Mouse (Mus musculus) ovary, postnatal 14 days (tissue): Measurements from ENCODE around the gene Nfx1.
A peak's percentile ranks its signal among the peaks of the same experiment; 100 is the strongest.
"Not testable (repeated sequence)": the region's sequence is repeated elsewhere in the genome, so short reads cannot be mapped to it uniquely, and the experiment has no call there.

Experiments used
- DNase-seq: peaks from one replicate; pipeline ENCODE4 v3.0.0; 2022; ENCODE audit warnings: low spot score

The Nfx1 gene

DNA sequence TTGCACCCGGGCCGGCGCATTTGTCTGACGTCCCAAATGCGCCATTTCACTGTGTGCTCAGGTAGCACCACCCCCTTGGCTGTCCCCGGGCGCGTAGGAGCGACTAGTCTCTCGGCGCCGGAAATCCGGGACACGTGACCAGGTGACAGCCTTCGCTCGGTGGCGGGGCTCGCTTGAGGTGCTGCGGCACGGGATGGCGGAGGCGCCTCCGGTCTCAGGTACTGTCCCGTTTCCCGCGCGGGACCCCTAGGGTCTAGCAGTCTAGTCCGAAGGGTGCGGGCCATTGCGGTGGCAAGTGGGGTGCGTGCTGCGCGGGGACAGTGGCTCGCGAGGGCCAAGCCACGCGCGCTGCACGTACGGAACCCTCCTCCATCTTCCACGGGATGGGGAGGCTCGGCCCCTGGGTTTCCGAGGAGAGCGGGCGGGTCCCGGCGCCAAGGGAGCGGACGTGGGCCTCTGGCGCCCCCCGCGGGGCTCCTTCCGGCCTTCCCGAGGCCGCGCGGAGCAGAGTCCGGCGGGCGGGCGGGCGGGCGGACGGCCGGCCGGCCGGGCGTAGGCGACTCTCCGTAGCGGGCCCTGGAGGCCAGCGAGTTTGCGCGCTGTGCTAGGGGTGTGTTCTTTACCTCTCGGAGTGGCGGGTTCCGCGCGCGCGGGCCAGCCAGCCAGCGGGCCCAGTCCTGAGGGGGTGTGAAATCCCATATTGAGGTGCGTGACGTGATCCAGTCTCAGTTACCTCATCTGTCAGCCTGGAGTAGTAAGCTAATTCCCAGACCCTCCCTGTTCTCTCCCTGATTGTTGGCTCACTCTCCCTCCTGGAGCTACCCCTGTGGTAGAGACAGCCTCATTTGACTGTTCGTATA lies at the start of gene Nfx1:
TSS of gene Nfx1 (plus strand) at position 65 of the 860 bp plus-strand sequence.
- DNase-seq: peak; percentile 89

DNA sequence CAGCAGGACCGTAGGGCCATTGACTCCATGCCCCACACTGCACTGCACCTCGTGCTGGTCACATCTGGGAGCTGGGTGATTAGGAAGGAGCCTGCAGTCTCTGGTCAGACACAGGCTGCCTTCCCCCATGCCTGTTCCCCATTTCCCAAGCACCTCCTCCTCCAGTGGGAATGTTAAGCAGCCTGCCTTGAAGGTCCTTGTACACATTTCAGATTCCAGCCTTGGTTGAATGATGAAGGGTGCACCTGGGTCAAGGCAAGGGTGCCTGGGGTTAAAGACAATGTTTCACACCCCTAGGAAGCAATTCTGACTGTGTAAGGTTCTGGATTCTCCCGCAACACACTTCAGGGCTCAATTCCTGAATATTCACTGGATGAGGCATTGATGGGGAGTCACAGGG lies 49.4 kb upstream of the Nfx1 start:
- no peak for DNase-seq

DNA sequence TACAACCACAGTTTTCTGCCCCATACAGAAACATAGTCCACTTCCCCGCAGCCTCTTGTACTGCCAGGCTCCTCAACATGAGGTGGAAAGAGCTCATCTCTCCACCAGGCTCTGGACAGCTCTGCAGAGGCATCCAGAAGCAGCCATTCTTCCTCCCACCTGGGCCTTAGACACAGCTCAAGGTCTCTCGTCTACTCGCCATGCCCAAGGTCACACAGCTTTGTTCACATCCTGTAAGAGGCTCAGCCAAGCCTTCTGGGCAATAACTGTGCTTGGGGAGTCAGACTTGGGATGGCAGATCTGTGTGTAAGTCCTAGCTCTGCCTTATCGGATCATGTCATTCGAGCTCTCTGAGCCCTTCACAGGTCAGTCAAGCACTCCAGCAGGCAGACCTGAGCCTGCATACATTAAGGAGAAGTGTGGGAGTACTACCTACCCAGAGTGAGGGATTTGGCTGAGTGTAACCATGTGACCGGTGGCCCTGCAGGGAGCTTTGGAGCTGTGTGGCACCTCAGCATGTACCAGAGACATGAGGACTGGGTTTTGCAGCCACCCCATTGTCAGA lies 47.5 kb upstream of the Nfx1 start:
- DNase-seq: no peak

DNA sequence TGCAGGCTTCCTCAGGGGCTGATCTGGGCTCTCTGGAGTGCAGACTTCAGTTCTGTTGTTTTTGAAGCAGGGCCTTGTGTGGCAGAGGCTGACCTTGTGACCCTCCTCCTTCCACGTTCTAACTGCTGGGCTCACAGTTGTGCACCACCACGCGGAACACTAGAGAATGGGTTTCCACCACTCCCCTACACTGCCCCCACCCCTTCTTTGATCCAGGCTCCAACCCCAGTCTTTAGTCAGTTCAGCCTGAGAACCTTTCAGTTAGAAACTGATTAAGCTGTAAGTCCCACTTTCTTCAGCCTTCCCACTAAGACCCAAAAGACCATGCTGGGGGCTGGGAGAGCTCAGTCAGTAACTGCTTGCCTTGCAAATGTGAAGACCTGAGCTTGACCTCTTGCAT lies 45.1 kb upstream of the Nfx1 start:
- DNase-seq: no peak

DNA sequence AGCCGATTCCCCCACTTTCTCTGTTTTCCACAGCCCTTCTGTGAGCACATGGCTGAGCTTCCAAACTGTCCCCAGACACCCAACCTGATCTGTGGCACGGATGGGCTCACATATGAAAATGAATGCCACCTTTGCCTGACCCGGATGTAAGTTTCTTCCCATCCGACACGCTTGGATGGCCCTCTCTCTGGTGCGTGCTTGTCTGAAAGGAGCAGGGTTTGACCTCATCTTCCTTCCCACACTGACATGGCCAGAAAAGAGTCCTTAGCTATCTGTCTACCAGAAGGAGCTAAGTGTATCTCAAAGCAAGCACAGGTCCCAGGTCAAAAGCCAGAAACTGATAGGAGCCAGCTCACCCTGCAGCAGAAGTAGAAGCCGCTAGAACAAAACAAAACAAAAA lies 41.7 kb upstream of the Nfx1 start:
- no peak for DNase-seq

DNA sequence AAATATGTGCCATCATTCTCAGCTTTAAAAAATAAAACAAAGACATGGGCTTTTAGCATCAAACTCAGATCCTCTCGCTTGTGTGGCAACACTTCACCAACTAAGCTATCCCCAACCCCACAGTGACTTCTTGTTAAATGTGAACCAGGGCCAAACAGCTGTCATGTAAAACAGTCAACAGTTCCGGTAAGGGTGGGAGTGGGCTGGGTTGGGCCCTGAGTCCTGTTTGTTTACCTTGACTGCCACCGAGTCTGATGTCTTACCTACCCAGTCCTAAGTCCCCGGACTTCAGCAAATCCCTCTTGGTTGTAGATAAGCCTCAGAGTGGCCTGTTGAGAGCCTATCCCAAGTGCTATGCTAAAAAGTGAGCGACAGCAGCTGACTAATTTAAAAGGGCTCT lies 37.0 kb upstream of the Nfx1 start:
- DNase-seq: no peak

DNA sequence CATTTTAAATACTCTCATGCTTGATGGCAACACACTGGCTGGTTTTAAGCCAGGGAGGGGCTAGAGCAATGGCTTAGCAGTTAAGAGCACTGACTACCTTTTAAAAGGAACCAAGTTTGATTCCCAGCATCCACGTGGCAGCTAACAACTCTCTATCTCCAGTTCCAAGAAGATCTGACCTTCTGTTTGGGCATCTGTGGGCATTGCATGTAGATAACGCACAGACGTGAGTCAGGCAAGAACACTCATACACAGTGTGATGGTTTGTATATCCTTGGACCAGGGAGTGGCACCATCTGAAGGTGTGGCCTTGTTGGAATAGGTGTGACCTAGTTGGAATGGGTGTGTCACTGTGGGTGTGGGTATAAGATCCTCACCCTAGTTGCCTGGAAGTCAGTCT lies 36.3 kb upstream of the Nfx1 start:
- DNase-seq: not testable (repeated sequence)

DNA sequence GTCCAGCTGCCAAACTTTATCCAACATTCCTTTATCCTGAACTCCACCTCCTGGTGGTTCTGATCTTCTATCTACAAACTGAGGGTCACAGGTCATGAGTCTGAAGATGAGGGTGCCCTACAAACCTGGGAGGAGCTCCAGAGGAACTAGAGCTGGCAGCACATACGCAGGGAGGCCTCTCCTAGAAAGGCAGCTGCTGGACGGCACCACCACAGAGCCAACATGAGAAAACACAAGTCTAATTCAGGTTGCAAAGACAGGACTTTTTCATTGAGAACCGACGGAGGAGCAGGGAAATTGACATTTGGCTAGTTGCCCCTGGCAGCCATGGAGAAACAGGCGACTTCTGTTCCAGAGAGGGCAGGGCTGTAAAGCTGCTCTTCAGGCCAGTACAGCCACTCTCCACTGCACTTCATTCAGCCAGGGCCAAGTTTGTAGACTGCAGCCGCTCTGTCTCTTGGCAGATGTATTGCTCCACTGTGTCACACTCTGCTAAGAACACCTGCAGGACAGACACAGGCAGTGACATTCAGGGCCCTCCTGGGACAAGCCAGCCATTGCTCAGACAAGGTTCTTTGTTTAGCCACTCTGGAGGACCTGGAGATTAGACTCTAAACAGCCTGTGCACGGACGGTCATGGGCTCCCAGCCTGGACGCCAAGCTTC lies 34.4 kb upstream of the Nfx1 start:
- DNase-seq: peak; percentile 17

DNA sequence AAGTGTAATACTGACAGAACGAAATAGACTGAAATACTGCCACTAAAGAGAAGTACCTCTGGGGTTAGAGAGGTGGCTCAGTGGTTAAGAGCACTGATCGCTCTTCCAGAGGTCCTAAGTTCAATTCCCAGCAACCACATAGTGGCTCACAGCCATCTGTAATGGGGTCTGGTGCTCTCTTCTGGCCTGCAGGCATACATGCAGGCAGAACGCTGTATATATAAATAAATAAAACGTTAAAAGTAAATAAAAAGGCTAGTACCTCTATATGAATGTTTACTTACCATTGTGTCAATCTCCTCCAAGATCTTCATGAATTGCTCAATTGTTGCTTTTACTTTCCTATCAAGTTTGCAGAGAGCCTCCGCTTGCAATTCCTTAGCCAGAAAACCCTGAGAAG lies 31.9 kb upstream of the Nfx1 start:
- no peak for DNase-seq

DNA sequence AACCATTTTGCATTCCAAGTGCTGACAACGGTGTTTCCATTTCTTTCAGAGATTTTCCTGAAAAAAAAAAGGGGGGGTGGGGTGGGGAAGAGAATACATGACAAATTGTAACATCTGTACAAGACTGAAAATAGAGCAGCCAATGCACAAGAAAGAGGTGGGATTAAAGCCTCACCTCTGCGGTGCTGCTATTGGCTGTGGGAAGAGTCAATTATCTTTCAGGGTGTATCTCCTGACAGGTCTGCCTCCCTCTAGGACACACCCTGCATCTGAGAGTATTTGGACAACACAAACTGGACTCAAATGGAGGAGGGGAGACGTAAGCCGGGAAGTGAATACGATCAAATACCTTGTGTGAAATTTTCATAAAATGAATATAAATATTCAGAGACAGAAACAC lies 27.1 kb upstream of the Nfx1 start:
- no peak for DNase-seq

DNA sequence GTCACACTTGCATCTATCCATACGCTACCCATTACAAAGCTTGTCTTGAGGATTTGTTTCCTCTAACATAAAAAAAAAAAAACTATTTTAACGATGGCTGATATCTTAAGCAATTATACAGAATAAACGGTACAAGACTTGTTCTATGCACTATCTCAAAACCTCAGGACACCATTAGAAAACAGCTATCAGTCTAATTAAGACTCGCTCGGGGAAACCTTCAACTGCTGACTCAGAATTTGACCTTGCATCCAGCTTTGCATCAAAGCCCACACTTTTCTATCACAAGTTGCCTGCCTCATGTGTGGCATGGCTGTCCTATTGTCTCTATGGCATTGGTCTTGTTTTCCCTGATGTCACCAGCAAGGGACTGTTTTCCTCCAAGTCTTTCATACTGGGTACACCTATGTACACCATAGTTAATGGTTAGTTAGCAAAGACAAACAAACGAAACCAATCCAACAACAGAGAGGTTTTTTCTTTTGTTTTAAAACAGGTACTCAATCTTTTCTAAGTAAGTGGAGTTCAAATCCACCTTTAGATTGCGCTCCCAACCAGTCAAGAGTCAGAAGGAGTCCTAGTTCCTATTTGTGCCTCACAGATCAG lies 24.1 kb upstream of the Nfx1 start:
- no peak for DNase-seq

DNA sequence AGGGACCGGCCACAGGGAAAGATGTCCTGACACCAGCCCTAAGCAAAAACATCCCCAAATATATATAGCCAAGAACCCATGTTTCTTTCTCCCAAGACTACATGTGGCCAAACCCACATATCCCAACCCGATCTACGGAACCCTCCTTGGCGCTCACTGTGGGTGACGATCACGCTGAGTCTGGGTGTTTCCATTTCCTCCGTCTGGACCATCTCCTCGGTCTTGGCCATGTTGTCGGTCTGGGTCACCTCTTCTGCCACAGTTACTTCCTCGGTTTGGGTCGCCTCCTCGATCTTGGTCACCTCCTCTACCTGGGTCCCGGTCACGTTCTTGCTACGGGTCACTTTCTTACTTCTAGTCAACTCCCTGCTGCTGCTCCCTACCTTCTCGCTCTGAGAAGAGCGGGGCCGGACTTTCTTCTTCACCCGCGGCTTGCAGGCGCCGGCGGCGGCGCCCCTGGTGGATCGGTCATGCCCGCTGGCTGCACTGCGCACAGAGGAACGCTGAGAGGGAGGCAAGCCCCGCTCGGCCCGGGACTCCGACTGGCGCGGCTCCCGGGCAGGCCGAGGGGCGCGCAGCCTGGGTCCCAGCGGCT lies 23.0 kb upstream of the Nfx1 start:
- DNase-seq: no peak

DNA sequence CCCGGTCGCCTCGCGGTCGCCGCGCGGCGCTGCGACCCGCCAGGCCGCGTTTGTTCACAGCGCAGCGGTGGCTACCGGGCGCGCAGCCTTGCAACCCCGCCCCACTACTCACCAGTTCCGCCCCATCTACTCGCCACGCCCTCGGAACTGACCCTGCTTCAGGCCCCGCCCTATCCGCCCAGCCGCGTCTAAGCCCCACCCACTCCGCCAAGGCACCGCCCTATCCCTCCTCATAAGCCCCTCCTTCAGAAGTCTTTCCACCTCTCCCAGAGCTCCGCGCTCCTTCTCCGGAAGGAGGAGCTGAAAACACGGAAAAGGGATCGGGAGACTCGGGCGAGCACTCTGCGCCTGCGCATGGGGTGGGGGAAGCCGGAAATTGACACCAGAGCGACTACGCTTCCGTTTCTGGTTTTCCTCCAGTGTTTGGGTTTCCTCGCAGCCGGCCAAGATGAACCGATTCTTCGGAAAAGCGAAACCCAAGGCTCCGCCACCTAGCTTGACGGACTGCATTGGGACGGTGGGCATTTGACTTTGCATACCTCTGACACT lies 22.5 kb upstream of the Nfx1 start, which contains the start of the genes Bag1 and Chmp5:
TSS of gene Bag1 (minus strand) at position 135 of the 549 bp plus-strand sequence.
TSS of gene Chmp5 (plus strand) at position 248 of the 549 bp plus-strand sequence.
- peak; percentile 98 for DNase-seq

DNA sequence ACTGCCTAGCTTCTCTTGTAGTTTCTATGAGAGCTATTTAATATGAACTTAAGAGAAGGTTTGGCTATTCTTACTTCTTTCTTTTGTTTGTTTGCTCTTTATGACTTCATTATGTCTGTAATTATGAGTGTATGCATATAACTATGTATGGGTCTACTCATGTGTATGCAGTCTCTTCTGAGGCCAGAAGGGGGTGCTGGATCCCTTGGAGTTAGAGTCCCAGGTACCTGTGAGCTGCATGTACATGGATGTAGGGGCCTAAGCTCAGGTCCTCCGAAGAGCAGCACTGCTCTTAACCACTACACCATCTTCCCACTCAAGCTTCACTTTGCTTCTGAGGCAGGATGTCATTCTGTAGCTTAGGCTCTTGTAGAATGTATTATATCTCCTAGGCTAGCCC lies 17.2 kb upstream of the Nfx1 start:
- no peak for DNase-seq

DNA sequence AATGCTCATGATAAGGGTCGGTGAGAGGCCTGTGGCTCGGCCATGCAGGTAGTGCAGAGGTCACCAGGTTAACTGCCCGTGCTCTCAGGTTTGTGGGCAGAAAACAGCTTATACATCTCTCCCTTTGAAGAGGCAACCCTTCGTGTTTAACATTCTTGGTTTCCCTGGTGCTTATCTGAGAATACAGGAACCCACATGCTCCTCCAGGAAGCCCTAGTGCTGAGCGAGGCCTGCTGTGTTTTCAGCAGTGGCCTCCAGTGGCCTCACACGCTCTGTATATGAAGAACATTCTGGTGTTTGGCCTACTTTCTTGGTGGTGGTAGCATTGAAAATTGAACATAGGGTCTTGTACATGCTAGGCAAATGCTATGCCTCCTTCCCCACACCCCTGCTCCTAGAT lies 14.8 kb upstream of the Nfx1 start:
- no peak for DNase-seq

DNA sequence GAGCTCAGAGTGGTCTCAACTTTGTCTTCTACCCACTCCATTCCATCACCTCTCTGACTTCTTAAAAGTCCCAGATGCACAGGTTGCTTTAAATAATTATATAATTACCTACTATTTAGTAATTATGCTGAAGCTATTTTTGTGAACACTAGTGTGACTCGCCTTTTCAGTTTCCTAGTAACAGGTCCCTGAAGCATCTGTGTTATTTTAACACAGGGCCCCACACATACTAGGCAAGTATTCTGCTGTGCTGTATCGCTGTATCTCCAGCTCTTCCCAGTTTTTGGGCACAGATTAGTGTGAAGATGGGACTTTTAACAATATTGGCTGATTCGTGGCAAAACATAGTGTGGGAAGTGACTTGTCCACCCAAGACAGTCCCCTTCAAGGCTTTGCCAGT lies 7.2 kb upstream of the Nfx1 start:
- no peak for DNase-seq

DNA sequence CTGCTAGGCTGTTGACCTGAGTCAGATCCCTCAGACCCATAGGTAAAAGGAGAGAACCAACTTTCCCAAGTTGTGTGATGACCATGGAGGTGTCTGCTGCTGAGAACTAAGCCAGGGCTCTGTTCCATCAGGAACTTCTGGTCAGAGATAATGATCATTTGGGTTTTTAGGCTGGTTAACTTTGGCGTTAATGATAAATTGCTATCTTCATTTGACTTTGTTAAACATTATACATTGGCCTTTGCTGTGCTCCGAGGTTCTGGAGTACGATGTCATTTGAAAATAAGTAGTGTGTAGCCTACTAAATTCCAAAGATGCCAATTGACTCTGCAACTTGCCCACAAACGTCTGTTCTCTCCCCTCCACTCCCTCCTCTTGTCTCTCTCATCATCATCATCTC lies 1.5 kb upstream of the Nfx1 start:
- no peak for DNase-seq

DNA sequence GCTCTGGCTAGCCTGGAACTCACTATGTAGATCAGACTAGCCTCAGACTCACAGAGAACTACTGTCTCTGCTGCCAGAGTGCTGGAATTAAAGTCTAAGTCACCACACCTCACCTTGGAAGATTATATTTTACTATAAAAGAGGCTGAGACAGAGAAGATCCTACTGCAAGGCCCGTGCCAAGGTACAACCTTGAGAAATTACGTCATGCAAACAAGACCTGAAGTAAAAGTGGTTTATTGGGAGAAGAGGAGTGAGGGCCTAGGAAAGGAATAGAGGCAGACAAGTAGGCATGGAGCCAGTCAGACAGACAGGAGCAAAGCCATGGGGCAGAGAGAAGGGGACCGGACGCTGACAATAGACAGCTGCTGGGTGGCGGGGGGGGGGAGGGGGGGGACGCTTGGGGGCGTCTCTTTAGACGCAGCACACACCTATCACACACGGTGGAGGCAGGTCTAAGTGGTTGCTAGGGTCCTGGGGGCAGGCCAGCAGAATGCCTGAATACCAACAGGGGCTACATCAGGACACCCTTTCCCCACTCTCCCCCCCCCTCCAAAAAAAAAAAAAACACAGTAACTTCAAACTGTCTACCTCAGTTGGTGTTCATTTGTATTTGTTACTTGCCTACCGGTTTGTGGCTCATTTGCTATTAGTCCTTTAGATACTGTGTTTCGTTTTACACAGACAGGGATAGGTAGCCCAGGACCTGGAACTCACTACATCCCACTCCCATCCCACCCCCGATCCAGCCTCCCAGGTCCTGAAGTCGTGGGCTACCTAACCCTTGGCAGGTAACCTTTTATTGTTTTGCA lies 720 bp upstream of the Nfx1 start:
- no peak for DNase-seq

DNA sequence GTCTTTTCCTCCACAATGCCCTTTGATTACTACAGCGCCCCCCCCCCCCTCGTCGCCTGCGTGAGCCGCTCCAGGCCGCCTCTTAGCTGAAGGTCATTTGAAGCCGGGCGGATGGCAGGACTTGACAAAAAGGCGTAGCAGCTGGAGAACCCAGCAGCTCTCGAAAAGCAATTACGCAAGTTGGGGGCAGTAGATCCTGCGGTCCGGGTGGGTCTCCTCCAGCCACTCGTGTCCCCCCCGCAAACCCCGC lies 189 bp upstream of the Nfx1 start:
- no peak for DNase-seq

DNA sequence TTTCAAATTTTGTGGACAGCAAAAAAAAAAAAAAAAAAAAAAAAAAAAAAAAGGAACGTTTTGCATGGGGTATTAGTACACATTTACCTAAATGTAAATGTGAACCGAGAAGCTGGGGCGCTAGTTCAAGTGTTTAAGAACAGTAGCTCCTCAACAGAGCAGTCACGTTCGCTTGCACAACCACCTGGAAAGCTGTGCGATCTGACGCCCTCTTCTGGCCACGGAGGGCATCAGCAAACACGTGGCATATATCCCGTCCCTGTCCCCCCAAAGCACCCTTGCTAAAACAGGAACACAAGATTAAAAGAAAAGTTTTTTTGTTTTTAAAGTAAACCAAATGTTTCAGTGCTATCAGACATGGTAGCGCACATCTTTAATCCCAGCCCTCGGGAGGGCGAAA lies 1.0 kb downstream of the Nfx1 start:
- DNase-seq: no peak

DNA sequence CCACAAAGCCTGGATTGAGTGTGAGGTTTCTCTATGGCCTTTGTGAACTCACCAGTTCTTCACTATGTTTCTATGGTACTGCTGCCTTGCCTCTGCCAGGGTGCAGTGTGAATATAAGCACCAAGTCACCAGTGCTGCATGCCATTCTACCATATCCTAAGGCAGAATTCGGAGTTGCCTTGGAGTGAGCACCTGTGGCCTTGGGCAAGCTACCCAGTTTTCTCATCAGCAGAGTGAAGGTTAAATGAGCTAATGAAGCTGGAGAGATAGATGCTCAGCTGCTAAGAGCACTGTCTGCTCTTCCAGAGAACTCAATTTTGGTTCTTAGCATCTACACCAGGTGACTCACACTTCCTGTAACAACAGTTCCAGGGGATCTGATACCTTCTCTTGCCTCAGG lies 3.3 kb downstream of the Nfx1 start:
- DNase-seq: no peak

DNA sequence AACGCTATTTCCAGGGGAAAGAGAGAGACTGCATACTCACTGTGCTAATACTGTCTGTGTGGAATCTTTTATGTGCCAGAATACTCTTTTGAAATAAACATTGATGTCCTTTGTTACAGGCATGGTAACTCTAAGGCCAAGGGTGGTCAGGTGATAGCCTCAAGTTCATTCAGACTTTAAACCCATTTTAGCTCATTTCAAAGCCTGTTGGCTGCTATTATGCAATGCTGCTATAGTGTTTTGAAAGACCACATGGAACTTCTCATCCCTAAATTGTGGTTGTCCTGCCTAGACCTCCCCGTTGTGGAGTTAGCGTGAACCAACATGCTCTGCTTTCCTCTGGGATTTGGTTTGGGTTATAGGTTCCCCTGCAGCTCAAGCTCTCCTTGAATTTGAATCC lies 5.0 kb downstream of the Nfx1 start:
- no peak for DNase-seq
